Mouse (Mus musculus) forebrain, embryonic 15.5 days (tissue): ENCODE data around the gene Kctd19. TPM values are rescaled to one million over a fixed set of nuclear protein-coding genes. Genes with fewer than 3 reads are reported as not detected.
A peak's percentile ranks its signal among the peaks of the same experiment; 100 is the strongest.

ENCODE experiments used
- ATAC-seq: fragments of 200-750 bp; cut with Nextera tagmentation; replicated peaks from 2 replicates; pipeline ENCODE4 v1.8.0; 2017; ENCODE audit warnings: mild to moderate bottlenecking, moderate TSS enrichment, moderate library complexity
- H3K27ac ChIP-seq: fragments of 300-500 bp; sonication (generic); replicated peaks from 2 replicates; pipeline ENCODE4 v1.5.1; 2015; ENCODE audit warnings: mild to moderate bottlenecking, inconsistent platforms
- H3K27me3 ChIP-seq: fragments of 300-500 bp; sonication (generic); 2 replicates; pipeline ENCODE4 v1.6.1; 2015; ENCODE audit warnings: inconsistent platforms
- H3K36me3 ChIP-seq: fragments of 300-500 bp; sonication (generic); 2 replicates; pipeline ENCODE4 v1.6.1; 2015; ENCODE audit warnings: mild to moderate bottlenecking, inconsistent platforms
- H3K4me1 ChIP-seq: fragments of 300-500 bp; sonication (generic); 2 replicates; pipeline ENCODE4 v1.6.1; 2015; ENCODE audit warnings: inconsistent platforms
- H3K4me2 ChIP-seq: fragments of 300-500 bp; sonication (generic); replicated peaks from 2 replicates; pipeline ENCODE4 v1.6.1; 2015; ENCODE audit warnings: mild to moderate bottlenecking, inconsistent platforms
- H3K4me3 ChIP-seq: fragments of 300-500 bp; sonication (generic); 2 replicates; pipeline ENCODE4 v1.5.1; 2015; ENCODE audit warnings: mild to moderate bottlenecking, inconsistent platforms
- H3K9ac ChIP-seq: fragments of 300-500 bp; sonication (generic); replicated peaks from 2 replicates; pipeline ENCODE4 v1.6.1; 2015; ENCODE audit warnings: mild to moderate bottlenecking, inconsistent platforms
- H3K9me3 ChIP-seq: fragments of 300-500 bp; sonication (generic); 2 replicates; pipeline ENCODE4 v1.6.1; 2016; ENCODE audit warnings: inconsistent platforms
- WGBS: fragments of 180-500 bp; shearing (Covaris S2); methylation state at CpG from one replicate; pipeline ENCODE4 v1.1.7; 2015; ENCODE audit warnings: mixed read lengths; 5-methylcytosine and 5-hydroxymethylcytosine counted together
- polyA plus RNA-seq: library from polyadenylated mRNA; unstranded; fragments of >200 nt; fragmentation: Nextera tagmentation; extraction: Ambion mirVana; gene quantifications from 2 replicates; pipeline ENCODE4 v1.2.1, GENCODE M21; 2015

The Kctd19 gene
- polyA plus RNA-seq, 1 experiment from 2014 or later, result 0.10 TPM

DNA sequence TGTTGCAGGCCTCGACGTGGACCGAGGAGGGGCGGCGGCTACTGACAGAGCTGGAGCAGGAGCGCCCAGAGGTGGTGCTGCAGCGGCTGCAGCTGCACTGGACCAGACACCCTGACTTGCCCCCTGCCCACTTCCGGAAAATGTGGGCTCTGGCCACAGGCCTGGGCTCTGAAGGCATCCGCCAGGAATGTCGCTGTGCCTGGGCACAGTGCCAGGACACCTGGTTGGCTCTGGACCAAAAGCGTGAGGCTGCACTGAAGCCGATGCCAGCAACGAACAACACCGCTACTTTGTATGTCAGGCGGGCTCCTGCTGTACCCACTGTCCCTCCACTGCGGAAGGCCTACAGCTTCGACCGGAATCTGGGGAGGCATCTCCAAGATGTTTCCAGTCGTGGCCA lies 34.6 kb downstream of the Kctd19 start:
- peak; percentile 47; the same call in 1 of the 2 replicates for ATAC-seq
- Histone ChIP-seq H3K4me1 (peaks cover 9% of the 10 kb centered on the region; the same call in 1 of the 2 replicates), H3K36me3 (no peaks in the 10 kb centered on the region), H3K4me3 (no peak overlapping the region), H3K4me2 (no peak overlapping the region), H3K27me3 (no peaks in the 10 kb centered on the region), H3K9ac (no peak overlapping the region), H3K9me3 (peaks cover 2% of the 10 kb centered on the region; the same call in 1 of the 2 replicates), H3K27ac (no peak overlapping the region)
- WGBS, result 39% methylated on average over 19 of the region's 19 CpGs

DNA sequence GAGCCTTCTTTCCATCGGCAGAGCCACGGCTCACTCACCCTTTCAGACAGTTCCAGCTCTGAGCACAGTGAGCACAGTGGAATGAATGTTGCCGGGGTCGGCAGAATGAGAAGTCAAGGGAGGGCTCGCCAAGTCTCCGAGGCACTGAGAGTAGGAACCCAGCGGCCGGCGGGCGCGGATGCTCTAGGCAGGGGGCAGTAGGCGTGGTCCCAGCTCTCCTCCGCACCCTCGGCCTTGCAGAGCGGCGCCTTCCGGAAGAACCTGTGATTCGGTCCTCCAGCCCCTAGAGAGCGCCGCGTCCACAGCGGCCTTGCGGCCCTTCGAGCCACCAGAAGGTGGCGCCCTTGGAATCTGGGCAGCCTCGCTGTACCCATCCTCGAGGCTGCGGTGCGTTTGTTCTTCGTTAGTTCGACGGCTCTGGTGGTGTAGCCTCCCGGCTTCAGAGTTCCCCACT lies 38.8 kb downstream of the Kctd19 start:
- Histone ChIP-seq H3K4me3 (peak overlapping the region; percentile 17), H3K9ac (0 out of 2 replicates have a peak overlapping the region, but pooled peaks have one; percentile 8), H3K27ac (no peak overlapping the region), H3K9me3 (peaks cover 2% of the 10 kb centered on the region; the same call in 1 of the 2 replicates), H3K36me3 (no peaks in the 10 kb centered on the region), H3K4me2 (peak overlapping the region; percentile 31; the same call in 1 of the 2 replicates), H3K4me1 (peaks cover 9% of the 10 kb centered on the region; the same call in 1 of the 2 replicates), H3K27me3 (no peaks in the 10 kb centered on the region)
- 26% methylated on average over 33 of the region's 33 CpGs for WGBS
- 0 out of 2 replicates have a peak, but pooled peaks have one; percentile 26 for ATAC-seq

DNA sequence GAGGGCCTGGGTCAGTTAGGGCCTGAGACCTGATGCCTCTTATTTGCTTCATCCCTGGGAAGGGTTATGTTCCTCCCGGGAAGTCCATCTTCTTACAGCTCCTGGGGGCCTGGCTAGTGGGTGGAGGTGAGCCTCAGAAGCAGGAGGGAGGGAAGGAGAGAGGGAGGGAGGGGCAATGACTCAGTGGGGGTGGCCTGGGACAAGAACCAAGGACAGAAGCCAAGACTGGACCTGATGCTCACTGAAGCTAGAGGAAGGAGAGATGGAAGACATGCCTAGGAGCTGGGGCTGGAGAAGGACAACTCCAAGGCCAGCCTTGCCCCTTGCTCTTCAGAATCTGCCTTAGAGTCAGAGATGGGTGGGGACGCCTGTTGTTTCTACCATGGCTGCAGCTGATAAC lies 40.3 kb downstream of the Kctd19 start, which contains the start of gene Plekhg4:
Gene Plekhg4 (plus strand): TSS at position 243 of the 400 bp plus-strand sequence.
- no peak within 1 kb of the TSS for H3K4me2 ChIP-seq
- H3K4me3 ChIP-seq, result no peak within 1 kb of the TSS
- 0 out of 2 replicates have a peak, but pooled peaks cover 3% of the 10 kb centered on the region for H3K4me1 ChIP-seq
- no peaks in the 10 kb centered on the region for H3K27me3 ChIP-seq
- peaks cover 2% of the 10 kb centered on the region; the same call in 1 of the 2 replicates for H3K9me3 ChIP-seq
- H3K36me3 ChIP-seq, result peaks cover 3% of the 10 kb centered on the region
- H3K27ac ChIP-seq, result no peak within 1 kb of the TSS
- no peak for ATAC-seq
- H3K9ac ChIP-seq, result no peak within 1 kb of the TSS
- whole genome bisulfite sequencing, result 67% methylated on average over 2 of the region's 2 CpGs

DNA sequence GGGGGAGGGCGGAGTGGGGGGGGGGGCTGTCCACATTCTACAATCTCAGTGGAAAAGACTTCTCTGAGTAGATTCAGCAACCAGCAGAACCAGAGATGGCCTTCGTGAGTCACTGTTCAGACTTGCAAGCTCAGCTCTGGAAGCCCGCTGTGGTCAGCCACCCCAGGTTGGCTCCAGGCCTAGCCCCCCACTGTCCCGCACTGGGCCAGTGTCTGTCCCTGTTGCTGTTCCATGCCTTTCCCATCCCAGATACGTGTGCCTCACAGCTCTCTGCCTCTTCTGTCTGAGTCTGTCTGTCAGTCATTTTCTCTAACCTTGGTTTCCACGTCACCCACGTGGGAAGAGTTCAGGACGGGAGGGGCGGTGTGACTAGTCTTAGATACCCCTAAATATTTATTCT lies 40.8 kb downstream of the Kctd19 start:
- no peaks in the 10 kb centered on the region for H3K27me3 ChIP-seq
- ATAC-seq, result no peak
- WGBS, result 74% methylated on average over 9 of the region's 9 CpGs
- peaks cover 5% of the 10 kb centered on the region for H3K36me3 ChIP-seq
- no peak overlapping the region for H3K27ac ChIP-seq
- no peak overlapping the region for H3K4me3 ChIP-seq
- H3K9me3 ChIP-seq, result peaks cover 2% of the 10 kb centered on the region; the same call in 1 of the 2 replicates
- H3K4me2 ChIP-seq, result no peak overlapping the region
- H3K9ac ChIP-seq, result no peak overlapping the region
- H3K4me1 ChIP-seq, result 0 out of 2 replicates have a peak, but pooled peaks cover 3% of the 10 kb centered on the region

DNA sequence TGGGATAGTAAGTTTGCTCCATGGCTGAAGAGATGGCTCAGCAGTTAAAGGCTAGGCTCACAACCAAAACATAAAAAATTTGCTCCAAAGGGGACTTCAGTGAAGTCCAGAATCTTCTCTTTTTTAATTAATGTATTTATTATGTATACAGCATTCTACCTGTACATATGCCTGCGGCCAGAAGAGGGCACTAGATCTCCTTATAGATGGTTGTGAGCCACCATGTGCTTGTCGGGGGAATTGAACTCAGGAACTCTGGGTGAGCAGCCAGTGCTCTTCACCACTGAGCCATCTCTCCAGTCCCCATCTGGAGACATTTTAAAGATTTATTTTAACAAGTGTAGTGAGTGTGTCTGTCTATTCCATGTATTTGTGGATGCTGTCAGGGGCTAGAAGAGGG lies 46.2 kb downstream of the Kctd19 start:
- Histone ChIP-seq H3K4me2 (no peak overlapping the region), H3K27ac (no peak overlapping the region), H3K36me3 (peaks cover 15% of the 10 kb centered on the region), H3K4me3 (no peak overlapping the region), H3K9ac (no peak overlapping the region), H3K27me3 (no peaks in the 10 kb centered on the region), H3K9me3 (no peaks in the 10 kb centered on the region), H3K4me1 (no peaks in the 10 kb centered on the region)
- WGBS, result 73% methylated on average over 2 of the region's 2 CpGs
- no peak for ATAC-seq

DNA sequence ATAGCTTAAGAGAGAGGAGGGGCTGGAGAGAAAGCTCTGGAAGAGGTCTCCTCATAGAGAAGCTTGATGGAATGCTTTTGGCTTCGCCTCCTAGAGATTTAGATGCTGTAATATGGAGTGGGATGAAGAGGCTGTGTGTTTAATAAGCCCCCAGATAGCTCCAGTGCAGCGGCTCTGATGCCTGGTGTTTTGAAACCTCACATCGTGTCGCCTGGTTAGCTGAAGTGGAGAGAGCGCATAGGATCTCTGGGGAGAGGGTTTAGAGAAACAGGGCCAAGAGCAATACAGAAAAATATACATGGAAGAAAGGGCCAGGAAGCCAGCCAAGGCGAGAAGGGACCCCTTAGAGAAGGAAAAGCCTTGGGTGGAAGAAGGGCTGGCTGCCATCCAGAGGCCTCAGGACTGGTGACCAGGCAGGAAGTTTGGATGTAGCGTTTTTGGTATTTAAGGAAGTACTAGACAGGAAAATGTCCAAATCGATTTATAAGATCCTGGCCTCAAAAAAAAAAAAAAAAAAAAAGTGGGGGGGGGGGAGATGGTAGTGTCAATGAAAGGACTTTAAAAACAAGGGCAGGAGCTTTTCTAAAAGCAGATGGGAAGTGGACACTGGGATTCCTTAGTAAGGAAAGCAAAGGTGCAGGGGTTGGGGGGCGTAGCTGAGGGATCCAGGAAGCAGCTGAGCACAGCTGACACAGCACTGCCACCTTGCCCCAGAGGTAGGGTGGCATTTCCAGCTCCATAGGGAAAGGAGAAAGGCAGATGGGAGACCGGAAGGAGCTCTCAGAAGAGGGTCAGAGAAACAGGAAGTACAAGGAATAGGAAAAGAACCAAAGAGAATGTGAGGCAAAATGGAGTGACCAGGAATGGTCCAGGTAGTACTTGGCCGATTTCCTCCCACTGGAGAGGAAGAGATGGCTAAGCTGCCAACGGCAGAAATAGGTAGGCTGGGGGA lies 51.3 kb downstream of the Kctd19 start:
- WGBS, result 78% methylated on average over 12 of the region's 12 CpGs
- Histone ChIP-seq H3K9me3 (no peaks in the 10 kb centered on the region), H3K4me1 (no peaks in the 10 kb centered on the region), H3K4me3 (no peak overlapping the region), H3K27ac (no peak overlapping the region), H3K9ac (no peak overlapping the region), H3K4me2 (no peak overlapping the region), H3K36me3 (peaks cover 7% of the 10 kb centered on the region; the same call in 1 of the 2 replicates), H3K27me3 (no peaks in the 10 kb centered on the region)
- ATAC-seq, result no peak

DNA sequence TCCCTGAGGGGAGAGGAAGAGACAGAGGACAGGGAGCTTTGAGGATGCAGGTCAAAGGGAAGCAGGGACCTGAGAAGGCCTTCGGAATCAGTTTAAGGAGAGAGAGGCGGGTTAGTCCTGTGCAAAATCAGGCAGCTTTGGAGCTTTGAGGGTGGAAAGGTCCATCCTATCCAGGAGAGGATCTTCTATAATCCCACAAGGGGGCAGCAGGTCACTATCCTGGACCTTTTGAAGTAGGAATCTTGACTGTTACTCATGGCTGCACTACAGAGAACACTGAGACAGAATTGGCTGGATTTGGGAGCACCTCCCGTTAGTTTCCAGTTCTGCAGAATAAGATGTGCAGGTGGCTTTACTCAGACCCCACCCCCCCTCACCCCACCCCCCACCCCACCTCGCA lies 53.7 kb downstream of the Kctd19 start:
- no peaks in the 10 kb centered on the region for H3K9me3 ChIP-seq
- H3K36me3 ChIP-seq, result peaks cover 9% of the 10 kb centered on the region
- 0 out of 2 replicates have a peak, but pooled peaks have one; percentile 56 for ATAC-seq
- H3K27me3 ChIP-seq, result no peaks in the 10 kb centered on the region
- no peaks in the 10 kb centered on the region for H3K4me1 ChIP-seq
- no peak overlapping the region for H3K4me3 ChIP-seq
- no peak overlapping the region for H3K27ac ChIP-seq
- no peak overlapping the region for H3K4me2 ChIP-seq
- WGBS, result 56% methylated on average over 4 of the region's 4 CpGs
- no peak overlapping the region for H3K9ac ChIP-seq

DNA sequence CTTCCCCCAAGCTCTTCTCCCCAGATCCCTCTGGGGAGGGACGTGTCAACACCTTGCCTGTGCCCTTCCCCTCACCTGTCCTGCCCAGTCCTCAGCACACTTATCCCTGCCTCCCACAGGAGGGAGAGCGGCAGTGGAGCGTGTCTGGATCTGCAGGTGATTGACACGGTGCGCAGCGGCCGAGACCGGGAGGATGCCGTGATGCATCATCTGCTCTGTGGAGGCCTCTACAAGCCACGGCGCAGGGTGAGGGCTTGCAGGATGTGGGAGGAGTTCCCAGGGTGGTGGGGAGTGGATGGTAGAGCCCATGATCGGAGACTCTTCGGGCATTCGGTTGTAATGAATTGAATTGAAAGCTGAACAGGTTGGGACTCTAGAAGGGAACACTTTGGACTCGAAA lies 54.1 kb downstream of the Kctd19 start:
- peaks cover 9% of the 10 kb centered on the region for H3K36me3 ChIP-seq
- no peaks in the 10 kb centered on the region for H3K4me1 ChIP-seq
- H3K27ac ChIP-seq, result no peak overlapping the region
- WGBS, result 77% methylated on average over 15 of the region's 15 CpGs
- ATAC-seq, result no peak
- H3K9ac ChIP-seq, result no peak overlapping the region
- no peaks in the 10 kb centered on the region for H3K27me3 ChIP-seq
- no peaks in the 10 kb centered on the region for H3K9me3 ChIP-seq
- no peak overlapping the region for H3K4me3 ChIP-seq
- no peak overlapping the region for H3K4me2 ChIP-seq

DNA sequence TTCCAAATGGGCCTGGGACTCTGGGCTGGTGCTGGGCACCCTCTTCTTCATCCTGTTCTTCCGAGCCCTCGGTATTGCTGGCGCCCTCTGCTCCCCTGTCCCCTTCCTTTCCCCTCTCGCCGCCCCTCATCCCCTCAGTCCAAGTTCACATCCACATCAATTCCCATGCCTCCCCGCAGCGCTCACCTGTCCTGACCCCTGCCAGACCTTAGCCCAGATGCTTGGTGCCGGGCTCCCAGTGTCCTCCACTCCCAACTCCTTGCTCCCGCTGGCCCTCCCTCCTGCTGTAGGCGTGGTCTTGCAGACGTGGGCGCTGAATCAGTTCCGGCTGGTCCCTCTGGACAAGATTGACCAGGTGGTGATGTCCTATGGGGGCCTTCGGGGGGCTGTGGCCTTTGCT lies 56.6 kb downstream of the Kctd19 start:
- Histone ChIP-seq H3K27ac (no peak overlapping the region), H3K27me3 (no peaks in the 10 kb centered on the region), H3K4me3 (no peak overlapping the region), H3K36me3 (peaks cover 9% of the 10 kb centered on the region), H3K9ac (no peak overlapping the region), H3K4me2 (no peak overlapping the region), H3K9me3 (no peaks in the 10 kb centered on the region), H3K4me1 (no peaks in the 10 kb centered on the region)
- no peak for ATAC-seq
- WGBS, result 88% methylated on average over 14 of the region's 14 CpGs

DNA sequence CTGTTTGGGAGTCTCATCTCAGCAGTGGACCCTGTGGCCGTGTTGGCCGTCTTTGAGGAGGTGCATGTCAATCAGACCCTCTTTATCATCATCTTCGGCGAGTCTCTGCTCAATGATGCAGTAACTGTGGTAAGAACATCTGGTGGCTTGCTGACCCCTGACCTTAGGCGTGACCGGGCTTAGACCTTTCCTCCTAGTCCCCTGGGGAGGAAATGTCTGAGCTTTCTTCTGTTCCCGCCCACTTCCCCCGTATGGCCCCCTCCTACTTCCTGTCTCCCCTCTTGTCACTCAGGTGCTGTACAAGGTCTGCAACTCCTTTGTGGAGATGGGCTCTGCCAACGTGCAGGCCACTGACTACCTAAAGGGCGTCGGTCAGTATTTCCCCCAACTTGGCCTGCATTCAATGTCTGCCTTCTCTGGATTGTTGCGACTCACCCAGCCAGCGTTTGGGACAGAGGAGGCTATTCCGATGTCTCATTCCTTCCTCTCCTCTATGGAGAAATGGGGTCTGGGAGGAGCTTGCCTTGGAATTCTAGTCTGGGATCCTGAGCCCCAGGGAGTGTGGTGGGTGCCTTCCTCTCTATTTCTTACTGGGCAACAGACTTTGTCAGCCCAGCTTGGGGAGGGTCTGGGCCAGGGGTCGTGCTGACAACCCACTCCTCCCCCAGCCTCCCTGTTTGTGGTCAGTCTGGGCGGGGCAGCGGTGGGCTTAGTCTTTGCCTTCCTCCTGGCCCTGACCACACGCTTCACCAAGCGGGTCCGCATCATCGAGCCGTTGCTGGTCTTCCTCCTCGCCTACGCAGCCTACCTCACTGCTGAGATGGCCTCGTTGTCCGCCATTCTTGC lies 57.9 kb downstream of the Kctd19 start:
- 83% methylated on average over 26 of the region's 26 CpGs for WGBS
- ATAC-seq, result no peak
- no peak overlapping the region for H3K4me2 ChIP-seq
- H3K9ac ChIP-seq, result no peak overlapping the region
- H3K27me3 ChIP-seq, result no peaks in the 10 kb centered on the region
- H3K36me3 ChIP-seq, result peaks cover 9% of the 10 kb centered on the region
- H3K27ac ChIP-seq, result no peak overlapping the region
- H3K4me1 ChIP-seq, result peaks cover 7% of the 10 kb centered on the region
- H3K9me3 ChIP-seq, result no peaks in the 10 kb centered on the region
- H3K4me3 ChIP-seq, result no peak overlapping the region

DNA sequence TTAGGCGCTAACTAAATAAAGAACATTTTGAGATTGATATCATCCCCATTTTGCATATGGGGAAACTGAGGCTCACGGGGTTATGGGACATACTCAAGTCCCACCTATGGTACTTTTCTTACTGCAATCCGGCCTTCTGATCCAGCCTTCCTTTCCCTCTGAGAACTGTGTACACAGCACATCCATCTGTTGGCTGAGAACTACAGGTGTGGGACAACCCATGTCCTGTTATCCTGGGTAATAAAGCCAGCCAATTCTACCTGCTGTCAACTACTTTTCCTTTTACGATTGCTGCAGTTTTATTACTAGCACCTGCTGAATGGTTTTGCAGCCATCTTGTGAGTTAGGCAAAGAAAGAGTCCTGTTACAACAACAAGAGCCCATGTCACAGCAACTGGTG lies 58.8 kb downstream of the Kctd19 start:
- WGBS, result 96% methylated on average over 4 of the region's 4 CpGs

More for the DNA sequence above, 58.8 kb downstream of the Kctd19 start:
- no peak overlapping the region for H3K27ac ChIP-seq
- H3K27me3 ChIP-seq, result no peaks in the 10 kb centered on the region
- peaks cover 9% of the 10 kb centered on the region for H3K36me3 ChIP-seq
- no peak overlapping the region for H3K4me2 ChIP-seq
- ATAC-seq, result no peak
- H3K4me1 ChIP-seq, result peaks cover 15% of the 10 kb centered on the region
- no peaks in the 10 kb centered on the region for H3K9me3 ChIP-seq
- no peak overlapping the region for H3K9ac ChIP-seq
- no peak overlapping the region for H3K4me3 ChIP-seq
